Mouse (Mus musculus) right cerebral cortex, adult 18-20 months (tissue): ENCODE measurements around the gene M1ap.

ENCODE experiments used
- DNase-seq: peaks from one replicate; pipeline ENCODE4 v3.0.0; 2022; ENCODE audit warnings: mixed read lengths

The M1ap gene

DNA sequence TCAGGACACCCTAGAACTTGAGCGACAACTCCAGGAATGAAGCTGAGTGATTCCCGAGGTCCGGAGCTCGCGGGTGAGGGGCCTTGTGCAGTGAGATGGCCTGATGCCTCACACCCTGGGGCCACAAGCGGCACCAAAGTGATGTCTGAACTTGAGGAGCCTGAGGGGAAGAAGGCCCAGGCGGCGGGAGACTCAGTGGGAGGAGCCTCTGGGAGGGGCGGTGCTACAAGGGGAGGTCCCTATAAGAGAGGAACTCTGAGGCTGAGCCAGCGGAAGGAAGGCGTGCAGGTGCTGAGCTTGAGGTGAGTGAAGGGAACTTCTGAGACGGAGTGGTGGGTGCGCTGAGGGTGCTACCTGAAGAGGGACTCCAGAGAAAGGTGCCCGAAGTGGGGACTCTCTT, at the start of gene M1ap:
TSS of gene M1ap (plus strand) at position 252 of the 400 bp plus-strand sequence.
- DNase-seq = no peak

- DNase-seq = no peak
These were observed 49.4 kb upstream of the M1ap start for GRCm38 (mm10) chr6:82897311-82897710.

DNA sequence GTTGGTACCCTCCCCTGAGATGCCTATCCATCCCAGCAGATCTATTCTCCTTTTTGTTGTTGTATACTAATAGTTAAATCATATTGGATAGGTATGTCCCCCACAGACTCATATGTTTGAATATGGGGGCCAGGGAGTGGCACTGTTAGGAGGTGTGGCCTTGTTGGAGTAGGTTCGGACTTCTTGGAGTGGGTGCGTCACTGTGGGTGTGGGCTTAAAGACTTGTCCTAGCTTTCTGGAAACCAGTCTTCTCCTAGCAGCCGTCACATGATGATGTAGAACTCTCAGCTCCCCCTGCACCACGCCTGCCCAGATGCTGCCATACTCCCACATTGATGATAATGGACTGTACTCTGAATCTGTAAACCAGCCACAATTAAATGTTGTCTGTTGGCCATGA, 48.5 kb upstream of the M1ap start:
- DNase-seq = no peak

- DNase-seq = no peak
These were observed 48.0 kb upstream of the M1ap start for GRCm38 (mm10) chr6:82898745-82899144.

GRCm38 (mm10) chr6:82902559-82902958, 44.1 kb upstream of the M1ap start:
- no peak for DNase-seq

GRCm38 (mm10) chr6:82906985-82907384, 39.7 kb upstream of the M1ap start:
- DNase-seq = no peak

- DNase-seq = peak; percentile 35
These were observed 38.7 kb upstream of the M1ap start for GRCm38 (mm10) chr6:82908034-82908433.

- peak; percentile 79 for DNase-seq
These were observed 37.4 kb upstream of the M1ap start for GRCm38 (mm10) chr6:82909136-82909855.

GRCm38 (mm10) chr6:82911303-82911702, 35.4 kb upstream of the M1ap start:
- no peak for DNase-seq

DNA sequence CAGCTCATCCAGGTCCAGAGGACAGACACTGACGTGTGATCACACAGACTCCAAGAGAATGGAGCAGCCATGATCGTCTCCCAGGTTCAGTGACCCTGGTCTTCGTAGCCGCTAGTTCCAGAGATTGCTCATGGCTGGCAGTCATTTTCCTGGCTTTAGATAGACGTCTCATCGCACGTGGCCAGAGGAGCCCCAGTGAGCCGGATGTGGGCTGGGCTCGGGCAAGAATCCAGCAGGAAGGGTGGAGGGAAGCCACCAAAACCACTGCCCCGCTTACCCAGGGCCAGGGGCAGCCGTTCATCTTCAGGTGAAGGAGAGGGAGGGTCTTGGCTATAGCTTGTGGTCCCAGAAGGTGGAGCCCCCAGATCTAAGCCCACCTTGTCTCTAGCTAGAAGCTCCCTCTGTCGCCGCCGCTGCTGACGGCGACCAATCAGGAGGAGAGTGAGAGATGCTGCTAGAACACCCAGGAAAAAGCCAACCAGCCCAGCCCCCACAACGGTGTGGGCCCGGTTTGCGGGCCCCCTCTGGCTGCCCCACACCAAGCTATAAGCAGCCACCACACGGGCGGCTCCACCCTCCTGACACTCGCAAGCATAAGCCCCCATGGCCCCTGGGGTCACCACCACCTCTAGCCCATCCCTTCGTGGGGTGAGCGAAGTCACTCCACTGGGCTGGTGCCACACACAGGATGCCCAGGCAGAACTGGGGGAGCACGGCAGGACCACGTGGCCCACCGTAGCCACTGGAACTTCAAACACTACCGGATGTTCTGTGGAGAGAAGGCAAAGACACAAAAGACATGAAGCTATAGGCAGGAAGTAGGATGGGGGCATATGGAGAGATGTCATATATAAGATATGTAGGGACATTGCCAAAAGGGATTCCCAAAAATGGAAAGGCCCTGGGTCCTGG, 33.1 kb upstream of the M1ap start:
- no peak for DNase-seq

DNA sequence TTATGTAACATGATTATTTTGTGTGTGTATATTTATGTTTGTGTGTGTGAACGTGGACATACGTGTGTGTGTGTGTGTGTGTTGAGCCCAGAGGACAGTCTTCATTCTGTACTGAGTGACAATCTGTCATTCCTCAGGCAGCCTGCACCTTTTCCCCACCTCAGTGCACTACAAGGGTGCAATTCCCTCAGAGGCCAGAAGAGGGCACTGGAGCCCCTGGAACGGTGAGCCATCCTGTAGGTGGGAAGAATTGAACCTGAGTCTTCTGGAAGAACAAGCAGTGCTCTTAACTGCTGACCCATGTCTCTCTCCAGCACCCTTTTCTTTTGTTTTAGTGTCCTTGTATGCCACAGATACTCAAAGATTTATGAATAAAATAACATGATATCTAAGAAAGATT, 30.8 kb upstream of the M1ap start:
- peak; percentile 47 for DNase-seq

DNA sequence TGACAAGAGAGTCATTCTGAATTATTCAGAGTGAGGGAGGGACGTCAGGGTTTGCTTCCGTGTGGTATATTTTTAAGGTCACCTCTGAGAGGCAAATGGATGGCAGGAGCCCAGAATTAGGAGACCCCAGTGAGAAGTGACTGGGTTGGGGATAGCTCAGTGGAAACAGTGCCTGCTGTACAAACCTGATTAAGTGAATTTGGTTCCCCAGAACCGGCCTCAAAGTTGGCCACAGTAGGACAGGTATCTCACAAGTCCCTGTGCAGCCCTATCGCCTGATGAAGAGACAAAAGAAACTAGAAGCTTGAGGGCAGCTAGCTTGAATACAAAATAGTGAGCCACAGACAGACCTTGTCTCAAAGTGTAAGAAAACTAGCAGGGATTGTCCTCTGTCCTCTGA, 30.2 kb upstream of the M1ap start:
- DNase-seq = no peak

- peak; percentile 75 for DNase-seq
These were observed 29.5 kb upstream of the M1ap start for GRCm38 (mm10) chr6:82917076-82917777.

DNA sequence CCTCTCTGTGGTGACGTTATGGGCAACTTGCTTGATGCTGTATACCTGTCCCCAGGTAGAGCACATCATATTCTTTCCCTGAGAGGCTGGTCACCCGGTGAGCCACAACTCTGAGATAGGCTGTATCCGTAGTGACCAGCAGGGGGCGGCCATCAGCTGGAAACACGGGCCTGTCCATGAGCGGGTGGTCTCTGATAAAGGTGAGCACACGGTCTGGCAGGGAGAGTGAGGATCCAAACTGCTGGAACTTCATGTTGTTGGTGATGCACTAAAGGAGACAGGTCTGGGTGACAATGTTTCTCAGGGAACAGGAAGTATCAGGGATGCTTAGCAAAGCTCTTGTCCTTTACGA, 28.9 kb upstream of the M1ap start:
- DNase-seq = peak; percentile 48

DNA sequence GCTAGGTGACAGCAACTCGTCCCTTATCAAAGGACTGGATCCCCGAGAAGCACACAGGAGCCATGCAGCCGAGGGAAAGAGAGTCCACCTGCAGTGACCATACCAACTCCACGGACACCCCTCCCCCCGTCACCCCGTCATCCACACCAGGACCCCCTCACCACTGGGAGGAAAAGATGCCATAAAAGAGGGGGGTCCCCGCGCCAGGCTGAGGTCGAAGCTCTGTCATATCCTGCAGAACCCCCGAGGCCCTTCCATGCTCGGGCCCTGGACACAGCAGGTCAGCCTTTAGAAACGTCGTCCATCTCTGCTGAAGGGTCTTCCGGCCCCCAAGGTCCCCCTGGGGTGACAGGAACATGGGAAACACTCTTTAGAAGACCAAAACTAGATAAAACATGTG, 28.3 kb upstream of the M1ap start:
- no peak for DNase-seq

DNA sequence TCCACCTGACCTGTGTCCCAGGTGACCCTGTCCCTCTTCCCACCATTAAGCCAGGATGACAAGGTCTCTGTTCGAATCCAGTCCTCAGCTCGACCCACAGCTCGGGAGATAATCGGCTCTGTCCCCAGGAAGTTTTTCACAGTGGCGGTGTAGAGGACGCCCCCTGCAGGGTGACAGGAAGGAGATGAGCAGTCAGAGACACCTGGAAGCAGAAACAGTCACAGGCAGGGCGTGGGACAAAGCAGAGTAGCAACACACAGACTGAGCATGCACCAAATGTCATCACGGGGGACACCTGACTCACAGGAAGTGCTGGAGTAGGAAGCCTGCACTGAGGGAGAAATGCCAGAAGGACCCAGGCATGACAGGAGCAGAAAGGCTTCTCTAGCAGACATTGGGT, 27.2 kb upstream of the M1ap start:
- DNase-seq = no peak

DNA sequence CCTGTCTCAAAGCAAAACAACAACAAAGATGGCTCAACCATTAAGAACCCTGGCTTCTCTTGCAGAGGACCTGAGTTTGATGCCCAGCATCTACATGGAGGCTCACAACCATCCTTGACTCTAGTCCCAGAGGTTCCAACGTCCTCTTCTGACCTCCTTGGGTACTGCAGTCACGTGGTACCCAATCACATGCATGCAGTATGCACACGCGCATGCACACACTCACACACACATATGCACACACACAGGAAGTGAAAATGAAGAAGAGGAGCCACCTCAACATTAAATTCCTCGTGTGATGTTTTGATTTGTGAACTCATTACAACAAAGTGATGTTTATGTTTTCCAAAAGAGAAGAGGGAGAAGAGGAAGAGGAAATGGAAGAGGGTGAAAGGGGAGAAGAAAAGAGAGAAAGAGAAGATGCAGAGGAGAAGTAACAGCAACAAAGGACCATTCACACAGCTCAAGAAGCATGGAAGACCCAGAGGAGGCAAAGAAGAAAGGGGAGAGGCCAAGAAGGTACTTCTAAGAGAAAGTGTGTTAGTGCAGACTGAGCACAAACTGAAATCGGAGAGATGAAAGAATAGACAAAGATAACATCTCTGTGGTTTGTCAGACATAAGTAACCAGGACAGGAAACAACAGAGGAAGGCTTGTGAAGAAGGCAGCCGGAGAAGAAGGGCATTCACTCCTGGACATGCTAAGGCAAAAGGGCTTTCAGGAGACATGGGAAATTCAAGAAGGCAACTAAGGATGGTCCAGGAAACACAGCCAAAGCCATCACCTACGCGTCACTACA, 25.1 kb upstream of the M1ap start:
- no peak for DNase-seq

GRCm38 (mm10) chr6:82925005-82925404, 21.7 kb upstream of the M1ap start:
- no peak for DNase-seq

DNA sequence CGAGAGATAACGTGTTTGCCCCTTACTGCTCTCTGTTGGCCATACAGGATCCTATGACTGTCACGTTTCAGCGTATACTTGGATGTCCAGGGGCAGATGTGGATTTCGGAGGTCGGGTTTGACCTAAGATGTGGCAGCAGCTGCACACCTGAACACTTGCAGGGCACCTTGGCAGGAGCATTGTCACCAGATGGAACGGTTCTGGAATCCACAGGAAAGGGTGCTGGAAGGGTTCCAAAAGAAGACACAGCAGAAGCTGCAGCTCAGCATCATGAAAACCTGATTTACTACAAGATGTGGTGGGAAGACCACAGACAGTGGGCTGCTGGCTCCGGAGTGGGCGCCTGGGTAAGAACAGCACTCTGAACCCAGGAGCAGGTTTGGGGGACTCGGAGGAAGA, 20.6 kb upstream of the M1ap start:
- no peak for DNase-seq

DNA sequence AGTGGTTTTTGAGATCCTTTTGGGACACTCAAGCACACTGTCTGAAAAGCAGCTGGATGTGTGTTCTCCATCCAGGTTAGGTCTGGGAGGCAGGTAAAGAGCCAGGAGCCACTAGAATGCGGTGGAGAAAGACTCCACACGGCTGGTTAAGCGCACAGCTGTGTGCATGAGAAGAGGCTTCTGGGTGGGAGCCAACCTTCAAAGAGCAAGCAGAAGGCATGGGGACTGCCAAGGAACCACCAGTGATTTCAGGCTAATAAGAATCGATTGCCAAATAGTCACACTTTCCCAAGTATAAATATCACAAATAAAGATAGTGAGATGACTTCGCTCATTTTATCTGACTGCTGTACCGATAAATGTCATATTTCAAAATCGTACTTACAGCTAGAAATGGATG, 20.2 kb upstream of the M1ap start:
- DNase-seq = no peak

DNA sequence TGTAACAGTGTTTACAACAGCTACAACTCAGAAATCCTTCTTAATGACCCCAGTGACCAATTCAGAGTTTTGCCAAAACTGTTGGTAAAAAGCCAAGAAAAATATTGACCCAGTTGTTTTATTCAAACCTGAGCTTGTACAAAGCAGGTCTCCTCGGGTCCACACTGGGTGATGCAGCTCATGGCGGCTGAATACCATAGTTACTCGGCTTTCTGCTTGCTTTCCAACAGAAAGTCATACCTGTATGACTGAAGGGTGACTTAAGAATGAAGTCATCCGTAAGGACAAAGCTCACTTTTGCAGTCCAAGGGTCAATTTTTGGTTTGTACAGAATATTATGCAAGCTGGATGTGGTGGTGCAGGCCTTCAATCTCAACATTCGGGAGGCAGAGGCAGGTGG, 19.1 kb upstream of the M1ap start:
- DNase-seq = no peak

DNA sequence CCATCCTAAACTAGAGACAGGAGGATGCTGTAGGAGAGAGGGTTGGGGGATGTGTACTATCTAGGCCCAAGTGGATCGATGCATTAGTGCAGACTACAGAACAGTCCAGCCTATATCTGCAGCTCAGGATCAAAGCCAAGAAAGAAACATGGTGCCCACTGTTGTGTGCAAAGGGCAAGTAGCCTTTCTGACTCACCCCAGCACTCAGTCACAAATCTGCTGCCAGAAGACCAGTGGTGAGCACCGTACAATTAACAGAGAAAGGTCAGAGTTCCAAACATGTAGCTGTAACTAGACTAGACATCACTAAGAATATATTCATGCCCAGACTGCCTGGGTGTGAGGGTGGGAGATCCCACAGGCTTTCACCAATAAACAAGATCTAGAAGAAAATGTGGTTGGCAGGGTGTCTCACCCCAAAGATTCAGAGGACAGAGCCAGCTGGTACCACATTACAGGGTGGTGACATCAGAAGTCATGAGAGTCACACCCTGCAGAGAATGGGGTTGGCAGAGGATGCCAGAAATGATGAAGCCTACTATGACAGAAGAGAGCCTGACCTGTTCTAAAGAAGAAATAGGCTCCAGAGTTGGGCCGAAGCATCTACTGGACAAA, 12.0 kb upstream of the M1ap start:
- no peak for DNase-seq
